Mouse (Mus musculus) gastrocnemius, postnatal 4 days (tissue): Measurements from ENCODE around the gene Egf. TPM values are rescaled to one million over a fixed set of nuclear protein-coding genes. Genes with fewer than 3 reads are reported as not detected.

Source experiments
- DNase-seq, 2 experiments: peaks; one replicate each; pipeline ENCODE4 v3.0.0; 2021 to 2022; ENCODE audit warnings: low spot score in 2 of 2, mixed read lengths in 2 of 2
- total RNA-seq, 2 experiments: library from RNA; stranded (reverse); gene quantifications; 2 replicates each; pipeline ENCODE4 v1.2.3; 2021

The Egf gene
- total RNA-seq, 2 experiments from 2014 or later, result 15.5 to 19.1 TPM

DNA sequence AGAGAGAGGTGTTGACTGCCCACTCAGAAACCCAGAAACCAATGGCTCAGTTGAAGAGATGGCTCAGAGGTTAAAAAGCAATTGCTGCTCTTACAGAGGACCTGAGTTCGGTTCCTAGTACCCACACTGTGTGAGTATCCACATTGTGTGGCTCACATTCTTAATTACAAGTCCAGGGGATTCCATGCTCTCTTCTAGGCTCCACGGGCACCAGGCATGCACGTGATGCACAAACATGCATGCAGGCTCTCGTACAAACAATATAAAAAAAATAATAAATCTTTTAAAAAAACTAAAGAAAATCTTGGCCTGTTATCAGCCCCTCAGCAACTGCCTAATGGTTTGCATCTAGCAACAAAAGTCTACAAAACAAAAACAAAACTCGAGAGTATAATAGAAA is 30.6 kb downstream of the Egf start:
- no peak for DNase-seq

DNA sequence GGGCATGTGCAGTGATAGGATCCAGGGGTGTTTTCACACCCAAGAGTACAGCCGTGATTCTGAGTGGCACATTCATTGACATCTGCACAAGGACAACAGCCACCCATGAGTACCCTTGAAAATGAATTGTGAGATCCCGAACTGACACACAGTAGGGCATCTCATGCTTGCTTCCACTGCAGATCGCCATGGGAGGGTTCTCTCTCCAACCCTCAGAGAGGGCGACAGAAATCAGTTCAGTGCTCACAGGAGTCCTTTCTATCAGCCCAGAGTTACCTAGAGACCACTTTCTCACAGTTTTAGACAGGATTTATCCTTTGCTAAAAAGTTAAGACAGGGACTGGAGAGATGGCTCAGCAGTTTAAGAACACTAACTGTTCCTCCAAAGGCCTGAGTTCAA is 31.8 kb downstream of the Egf start:
- DNase-seq, result no peak

DNA sequence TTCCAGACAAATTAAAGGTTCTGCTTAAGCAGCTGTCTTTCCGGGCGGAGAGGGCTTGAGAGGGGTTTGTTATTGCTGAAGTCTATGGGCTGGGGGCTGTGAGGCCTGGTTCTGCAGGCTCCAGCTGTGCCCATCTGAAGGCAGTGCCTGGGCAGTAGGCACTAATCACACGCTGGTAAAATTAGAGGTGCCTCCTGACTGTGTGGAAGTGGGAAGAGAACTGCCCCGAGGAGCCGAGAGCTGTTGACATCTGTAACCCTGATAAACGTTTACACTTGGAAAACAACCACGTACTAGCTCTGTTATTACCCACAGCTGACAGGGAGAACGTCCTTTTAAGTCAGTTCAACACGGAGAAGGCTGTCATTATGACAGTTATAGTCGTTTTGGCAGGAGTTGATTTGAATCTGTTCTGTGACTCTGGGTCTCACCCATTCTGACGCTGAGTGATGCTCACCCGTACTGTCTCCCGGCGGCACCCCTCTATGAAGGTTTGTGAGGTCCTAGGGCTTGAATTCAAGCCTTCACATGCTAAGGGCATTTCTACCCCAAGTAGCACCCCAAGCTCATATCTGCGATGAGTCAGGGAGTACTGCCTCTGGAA is 40.5 kb downstream of the Egf start:
- no peak for DNase-seq

DNA sequence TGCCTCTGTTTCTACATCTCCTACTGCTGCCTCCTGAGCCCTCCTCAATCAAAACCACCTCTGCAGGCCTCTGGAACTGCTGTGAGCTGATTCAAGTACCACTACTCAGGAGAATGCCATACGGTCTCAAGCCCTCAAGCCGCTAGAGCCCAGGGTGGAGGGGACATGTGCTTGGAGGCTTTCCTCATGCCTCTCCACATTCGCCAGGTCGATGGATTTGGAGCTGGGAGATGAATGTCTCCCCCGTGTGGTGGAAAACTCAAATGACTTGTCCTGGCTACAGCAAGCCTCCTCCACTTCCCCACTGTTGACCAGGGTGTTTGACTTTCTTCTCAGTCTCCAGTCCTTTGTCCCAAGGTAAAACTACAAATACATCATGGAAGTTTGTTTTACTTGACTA is 47.0 kb downstream of the Egf start:
- DNase-seq, result peak in 1 of 2 experiments; percentile 40

DNA sequence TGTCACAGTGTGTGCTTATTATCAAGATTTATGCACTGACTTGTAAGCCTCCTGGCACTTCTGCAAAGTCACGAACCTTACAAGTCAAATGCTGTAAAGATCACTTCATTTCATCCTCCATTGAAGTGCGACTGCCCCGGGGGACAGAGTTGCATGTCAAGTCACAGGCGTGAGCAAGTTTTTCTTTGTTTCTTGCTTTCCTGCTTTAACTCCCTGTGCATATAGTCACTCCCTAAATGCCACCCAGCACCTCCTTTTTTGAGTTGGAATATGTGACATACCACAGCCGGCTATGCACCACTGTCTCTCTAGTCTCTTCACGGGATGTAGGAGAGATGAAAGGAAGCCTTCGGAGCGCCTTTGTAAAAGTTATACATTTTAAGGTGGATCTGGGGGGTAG is 56.2 kb downstream of the Egf start:
- DNase-seq, result no peak

DNA sequence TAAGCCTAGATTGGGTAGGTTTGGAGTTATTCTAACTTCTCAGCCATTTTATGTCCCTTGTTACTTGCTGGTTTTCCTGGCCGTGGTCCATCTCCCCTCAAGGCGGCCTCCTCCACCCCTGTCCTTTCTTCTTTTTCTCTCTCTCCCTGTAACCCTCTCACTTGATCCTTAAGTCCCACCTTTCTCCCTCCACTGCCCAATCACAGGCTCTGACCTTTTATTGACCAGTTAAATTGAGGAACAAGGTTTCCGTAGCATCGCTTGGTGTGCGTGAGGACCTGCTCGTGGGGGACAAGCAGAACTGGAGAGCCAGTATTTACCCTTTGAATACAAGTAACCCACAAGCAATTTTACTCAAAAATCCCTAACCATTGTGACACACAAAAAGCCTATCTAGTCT is 56.8 kb downstream of the Egf start:
- DNase-seq, result no peak

DNA sequence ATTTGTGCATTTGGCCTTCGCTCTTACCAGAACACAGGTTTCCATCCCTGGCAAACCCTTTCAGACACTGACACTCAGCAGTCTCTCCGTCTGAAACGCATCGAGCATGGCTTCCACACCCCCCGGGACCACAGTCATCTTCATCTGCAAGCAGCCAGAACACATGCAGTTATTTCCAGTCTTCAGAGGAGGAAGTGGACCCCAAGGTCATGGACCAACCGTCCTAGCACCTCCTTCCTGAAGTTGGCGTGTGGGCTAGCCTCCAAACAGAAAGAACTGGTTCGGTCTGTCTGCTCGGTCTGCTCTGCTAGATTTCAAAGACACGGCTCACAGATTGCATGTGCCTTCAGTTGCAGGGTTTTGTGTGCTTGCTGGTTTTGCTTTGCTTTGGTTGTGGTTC is 57.4 kb downstream of the Egf start:
- no peak for DNase-seq

DNA sequence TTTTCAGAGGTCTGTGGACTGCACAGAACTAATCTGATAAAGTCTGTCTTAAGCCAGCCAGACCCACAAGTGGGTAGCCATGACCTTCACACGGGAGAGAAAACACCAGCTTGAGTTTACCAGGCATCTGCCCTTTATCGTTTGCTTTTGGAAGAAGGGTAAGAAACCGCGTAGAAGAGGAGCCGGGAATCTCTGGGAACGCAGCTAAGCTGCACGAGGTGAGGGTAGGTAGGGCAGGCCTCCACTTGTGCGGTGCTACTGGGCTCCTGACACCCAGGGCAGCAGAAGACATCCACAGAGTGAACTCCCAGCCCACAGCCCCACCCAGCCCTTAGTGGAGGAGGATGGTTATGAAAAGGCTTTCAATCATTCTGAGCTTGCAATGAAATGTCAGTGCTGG is 59.2 kb downstream of the Egf start:
- DNase-seq, result no peak

DNA sequence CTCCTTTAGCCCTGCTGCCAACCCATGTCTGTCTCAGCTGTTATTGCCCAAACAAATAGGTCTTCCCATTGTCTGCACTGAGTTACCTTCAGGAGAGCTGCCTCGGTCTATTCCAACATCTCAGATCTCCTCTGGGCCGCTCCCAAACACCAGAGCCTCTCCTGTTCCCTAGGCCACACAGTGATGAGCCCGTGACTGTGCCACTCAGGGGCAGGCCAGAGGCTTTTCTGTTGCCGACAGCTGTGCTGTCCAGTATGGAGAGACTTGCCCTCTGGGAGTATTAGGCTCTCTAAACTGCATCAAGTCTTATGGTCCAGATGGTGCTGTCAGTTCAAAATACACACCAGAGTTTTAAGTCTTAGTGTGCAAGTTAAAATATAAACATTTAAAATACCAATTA is 61.5 kb downstream of the Egf start:
- no peak for DNase-seq

DNA sequence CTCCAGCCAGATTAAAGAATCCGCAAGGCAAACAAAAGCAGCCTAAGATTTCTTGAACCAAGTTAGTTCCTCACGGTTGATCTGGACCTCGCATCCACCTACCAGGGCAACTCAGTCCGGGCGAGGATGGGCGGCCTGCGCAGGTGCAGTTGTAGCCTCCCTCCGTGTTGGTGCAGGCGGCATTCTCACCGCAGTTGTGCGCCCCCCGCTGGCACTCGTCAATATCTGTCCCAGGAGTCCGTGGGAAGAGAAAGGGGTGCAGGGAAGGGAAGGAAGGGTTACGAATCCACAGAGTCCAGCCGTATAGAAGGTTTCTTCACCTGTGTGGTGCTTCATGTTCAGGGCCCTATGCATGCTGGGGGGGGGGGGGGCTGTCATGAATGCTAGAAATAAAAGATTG is 62.3 kb downstream of the Egf start:
- DNase-seq, result no peak

DNA sequence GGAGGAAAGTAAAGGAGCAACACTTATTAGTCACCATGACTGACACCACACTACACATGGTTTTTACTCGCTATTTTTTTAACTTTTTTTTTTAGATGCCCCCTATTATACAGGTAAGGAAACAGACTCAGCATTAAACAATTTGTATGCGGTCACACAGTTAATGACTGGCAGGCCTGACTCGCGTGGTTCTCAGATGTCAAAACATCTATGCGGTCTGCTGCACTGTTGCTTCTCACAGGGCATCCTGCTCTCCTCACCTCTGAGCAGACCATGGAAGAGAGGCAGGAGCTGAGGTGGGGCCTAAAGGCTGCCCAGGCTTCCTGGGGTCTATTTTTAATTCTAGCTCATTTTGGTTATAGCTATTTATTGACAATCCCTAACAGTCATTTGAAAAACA is 67.7 kb downstream of the Egf start:
- DNase-seq, result no peak

DNA sequence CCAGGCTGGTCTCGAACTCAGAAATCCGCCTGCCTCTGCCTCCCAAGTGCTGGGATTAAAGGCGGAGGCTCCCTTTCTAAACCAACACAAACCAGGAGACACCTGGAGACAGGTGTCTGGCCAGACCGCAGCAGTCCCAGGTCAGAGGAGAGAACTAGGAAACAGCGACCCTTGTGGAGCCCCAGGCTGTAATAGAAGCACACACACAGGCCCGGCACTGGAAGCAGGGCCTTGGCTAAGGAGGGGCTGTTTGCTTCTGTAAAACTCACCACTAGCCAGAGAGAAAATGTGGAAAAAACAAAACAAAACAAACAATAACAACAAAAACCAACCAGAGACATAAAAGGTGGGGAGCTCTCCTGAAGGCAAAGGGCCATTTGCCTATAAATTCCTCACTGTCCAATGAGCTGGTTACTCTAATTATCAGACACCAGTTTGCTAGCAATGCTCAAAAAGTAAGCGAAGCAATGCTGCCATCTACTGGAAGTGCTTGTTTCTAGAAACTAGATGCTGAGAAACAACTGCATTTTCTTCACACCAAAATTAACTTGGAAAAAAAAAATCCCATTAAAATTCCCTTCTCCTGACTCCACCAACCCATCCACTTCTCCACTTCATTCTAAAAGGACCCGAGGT is 68.3 kb downstream of the Egf start:
- DNase-seq, result peak in 1 of 2 experiments; percentile 61

DNA sequence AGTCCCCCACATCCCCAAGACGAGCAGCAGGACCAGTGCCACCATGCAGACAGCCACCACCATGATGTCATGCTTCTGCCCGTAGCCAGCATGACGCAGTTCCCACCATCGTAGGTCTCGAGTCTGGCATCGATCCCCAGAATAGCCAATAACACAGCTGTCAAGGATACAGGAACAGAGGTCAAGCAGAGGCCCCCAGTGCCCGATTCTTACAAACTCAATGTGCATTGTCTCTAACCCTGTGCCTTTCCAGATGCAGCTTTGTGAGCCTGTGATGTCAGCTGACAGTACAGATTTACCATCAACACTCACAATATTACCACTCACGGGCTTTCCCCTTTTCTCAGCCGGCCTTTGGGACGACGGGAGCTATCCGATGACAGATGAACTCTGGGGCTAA is 68.9 kb downstream of the Egf start:
- DNase-seq, result no peak

DNA sequence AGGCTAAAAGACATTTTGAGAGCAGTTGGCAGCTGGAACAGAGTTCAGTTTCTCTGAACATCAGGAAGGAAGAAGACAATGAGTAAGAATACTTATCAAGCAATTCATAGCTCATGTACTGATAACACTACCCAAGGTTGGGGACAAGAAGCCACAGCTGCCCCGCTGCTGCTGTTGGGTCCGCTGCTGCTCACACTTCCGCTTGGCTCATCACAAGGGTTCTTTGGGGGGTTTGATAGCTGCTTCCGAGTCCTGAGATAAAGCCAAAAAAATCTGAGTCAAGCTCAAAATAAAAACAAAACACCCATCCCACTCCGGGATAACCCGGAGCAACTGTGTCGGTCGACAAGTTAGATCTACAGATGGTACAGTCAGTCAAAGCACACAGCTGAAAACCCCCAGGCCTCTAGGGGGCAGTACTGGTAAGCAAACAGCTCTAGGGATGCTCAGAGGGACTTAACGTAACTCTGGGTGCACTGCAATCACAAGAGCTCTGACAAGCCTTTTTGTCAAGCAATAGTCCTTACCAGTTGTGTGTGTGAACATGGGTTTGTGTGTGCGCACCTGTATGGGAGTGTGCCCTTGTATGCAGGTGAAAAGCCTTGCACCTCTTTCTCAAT is 71.9 kb downstream of the Egf start:
- peak in 1 of 2 experiments; percentile 37 for DNase-seq

DNA sequence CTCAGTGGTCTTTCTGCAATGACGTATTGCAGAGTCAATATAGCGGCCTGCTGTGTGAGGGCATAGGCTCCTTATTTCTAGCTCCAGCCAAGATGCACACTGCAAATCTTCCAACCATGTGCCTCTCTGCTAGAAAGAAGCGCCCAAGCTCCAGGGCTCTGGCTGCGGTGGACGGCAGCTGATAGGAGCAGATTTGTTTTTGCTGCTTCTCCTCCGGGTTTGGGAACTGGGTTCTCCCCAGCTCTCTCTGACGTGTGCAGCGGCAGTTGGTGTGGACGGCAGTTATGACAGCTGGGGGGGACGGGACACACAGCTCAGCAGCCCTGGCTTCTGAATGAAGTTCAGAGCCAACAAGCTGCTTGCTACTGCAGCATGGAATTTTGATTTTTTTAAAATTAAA is 72.7 kb downstream of the Egf start:
- DNase-seq, result peak in 1 of 2 experiments; percentile 26

DNA sequence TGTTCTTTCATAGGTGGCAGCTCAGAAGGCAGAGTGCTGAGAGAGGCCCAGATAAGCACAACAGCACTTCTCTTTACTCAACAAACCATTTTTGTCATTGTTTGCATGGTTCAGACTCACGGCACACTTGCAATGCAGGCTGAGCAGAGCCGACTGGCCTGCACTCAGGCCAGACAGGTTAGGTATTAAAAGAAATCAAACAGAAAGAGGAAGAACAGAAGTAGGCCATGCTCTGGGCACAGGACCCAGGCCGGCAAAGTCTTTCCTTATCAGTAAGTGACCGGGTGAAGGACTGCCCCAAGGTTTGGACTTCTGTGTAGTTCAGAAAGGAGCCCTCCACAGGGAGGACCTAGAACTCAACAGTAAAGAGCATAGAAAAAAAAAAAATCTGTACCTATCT is 73.3 kb downstream of the Egf start:
- no peak for DNase-seq

DNA sequence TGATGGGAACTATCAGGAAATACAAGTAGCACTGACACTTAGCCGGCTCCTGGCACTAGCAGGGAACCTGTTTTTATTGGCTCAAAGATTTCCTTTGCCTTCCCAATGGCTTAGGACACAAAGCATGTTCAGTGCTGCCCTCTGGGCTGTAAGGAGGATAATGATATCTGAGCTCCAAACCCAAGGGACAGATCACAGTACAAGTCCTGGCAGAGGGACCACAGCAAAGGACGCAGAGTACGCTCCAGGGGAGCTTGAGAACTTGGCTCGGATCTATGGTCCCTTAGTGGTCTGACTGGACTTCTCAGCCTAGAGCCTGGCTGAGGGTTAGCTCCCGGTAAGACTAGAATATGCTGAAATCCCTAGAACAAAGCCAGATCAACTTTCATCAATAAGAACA is 74.9 kb downstream of the Egf start:
- no peak for DNase-seq

DNA sequence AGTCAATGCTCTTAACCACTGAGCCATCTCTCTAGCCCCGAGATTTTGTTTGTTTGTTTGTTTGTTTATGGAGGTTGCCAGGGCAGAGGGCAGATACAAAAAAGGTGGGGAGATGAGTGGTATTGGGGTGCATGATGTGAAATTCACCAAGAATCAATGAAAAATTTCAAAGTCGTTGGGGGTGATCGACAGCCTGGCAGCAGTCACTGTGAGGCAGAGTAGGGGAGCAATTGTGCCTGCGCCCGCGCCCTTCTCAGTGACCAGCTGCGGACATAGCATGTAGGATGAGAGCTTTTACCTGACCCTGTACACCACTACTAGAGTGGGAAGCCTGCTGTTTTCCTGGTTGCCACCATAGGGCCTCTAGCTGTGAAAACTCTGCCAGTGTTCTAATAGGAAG is 79.2 kb downstream of the Egf start:
- DNase-seq, result no peak

DNA sequence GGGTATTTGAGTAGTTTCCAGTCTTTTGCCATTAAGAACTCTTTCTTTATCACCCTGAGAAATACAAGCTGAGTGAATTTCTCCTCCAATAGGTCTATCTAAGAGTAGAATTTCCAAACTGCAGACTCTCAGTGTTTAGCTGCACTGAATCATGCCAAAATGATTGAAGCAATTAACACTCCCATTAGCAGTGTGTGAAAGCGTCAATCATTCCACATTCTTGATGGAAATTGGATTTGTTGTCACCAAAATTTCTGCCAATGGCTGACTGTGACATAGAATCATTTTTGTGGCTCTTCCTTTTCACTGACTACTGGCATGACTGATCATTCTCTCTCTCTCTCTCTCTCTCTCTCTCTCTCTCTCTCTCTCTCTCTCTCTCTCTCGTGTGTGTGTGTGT is 91.2 kb downstream of the Egf start:
- DNase-seq, result no peak

DNA sequence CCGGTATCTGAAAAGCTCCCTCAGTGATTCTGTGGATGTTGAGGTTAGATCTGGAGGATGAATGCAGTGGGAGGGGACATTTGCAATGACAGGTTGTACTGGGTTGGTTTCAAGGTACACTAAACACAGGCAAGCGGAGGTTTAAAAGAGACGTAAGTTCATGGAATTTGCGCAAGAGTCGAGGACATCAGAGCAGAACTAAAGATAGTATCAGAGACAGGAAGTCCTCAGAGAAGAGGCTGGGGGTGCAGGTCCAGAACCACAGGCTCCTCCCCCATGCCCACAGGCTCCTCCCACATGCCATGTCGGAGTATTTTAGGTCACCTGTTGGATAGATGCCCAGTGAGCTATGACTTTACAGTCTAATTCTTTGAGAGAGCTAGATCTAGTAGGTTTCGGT is 96.3 kb downstream of the Egf start:
- no peak for DNase-seq

DNA sequence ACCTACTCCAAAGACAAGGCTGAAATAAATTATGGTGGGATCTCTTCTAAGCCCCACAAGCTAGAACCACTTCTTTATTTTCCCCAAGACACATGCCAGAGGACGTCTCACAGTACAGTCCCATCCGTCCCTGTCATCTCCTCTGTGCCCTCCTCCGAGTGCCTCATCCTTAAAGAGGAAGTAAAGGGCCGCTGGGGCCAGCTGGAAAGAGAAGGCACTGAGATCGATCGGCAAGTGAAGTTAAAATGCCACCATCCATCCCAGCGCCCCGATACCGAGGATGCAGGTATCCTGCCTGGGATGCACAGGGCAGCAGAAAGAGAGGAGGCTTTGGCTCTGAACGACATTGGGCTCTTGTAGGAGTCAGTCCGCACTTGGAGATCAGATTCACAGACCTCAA is 97.3 kb downstream of the Egf start:
- DNase-seq, result no peak

DNA sequence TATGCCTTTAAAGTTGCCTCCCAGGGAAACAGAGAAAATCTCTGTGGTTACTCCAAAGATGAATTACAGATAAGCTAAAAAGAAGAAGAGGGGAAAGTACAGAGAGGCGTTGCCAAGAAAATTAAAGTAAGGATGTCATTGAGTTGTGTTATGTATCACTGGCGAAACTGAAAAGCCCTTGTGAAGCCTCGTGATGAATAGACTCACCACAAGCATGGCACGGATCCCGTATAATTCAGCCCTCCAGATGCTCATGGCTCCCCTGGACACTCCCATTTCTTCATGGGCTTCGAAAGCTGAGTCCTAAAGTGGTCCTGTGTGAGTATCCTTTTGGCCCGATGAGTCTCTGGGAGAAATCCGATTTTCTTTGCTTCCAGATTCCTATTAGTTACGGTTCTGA is 97.9 kb downstream of the Egf start:
- DNase-seq, result no peak

DNA sequence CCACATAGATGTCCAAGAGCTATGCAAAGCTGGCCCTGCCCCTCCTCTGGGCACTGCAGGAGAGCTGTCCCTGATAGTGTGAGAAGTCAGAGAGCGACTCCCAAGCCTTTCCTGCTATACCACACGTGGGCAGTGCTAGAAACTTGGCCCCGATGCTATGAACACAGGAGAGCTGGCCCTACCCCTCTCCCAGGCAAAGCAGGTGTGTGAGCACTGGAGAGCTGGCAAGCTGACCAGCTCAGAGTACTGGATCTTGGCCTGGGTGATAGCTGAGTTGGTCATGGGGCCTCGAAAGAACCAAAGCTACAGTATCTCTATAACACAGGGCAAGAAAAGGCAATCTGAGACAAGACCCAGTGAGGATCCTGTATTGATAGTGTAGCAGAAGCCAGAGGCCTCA is 98.6 kb downstream of the Egf start:
- no peak for DNase-seq
